Mouse (Mus musculus) B cell, adult 2 months (primary cell): ENCODE measurements at regions not wholly inside any gene's neighbourhood (a gene's known extent, or its start where the extent isn't known, plus 50 kb on each side); places are given as distances from the start of the nearest gene placed in this dataset.

ENCODE experiments used
- DNase-seq, 2 experiments: peaks; one replicate each; pipeline ENCODE4 v3.0.0; 2022

GRCm38 (mm10) chr8:95974889-95975288, 86.5 kb upstream of the Got2 start:
- no peak for DNase-seq

DNA sequence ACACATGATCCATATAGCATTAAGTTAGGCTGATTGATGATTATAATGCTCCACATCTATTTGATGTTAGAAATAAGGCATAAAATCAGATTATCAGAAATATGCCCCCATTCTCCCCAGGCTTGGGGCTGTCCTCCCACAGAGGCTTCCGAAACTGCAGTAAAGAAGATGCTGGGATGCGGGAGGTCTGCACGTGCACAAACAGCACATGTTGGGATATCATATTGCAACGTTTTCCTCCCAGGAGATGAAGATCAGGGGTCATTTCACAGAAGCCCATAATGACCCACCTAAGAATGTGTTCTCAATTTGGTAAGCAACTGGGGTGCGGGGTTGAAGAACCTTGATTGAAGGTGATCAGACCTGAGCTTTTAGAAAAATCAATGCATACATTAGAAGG, 85.9 kb upstream of the Got2 start:
- no peak for DNase-seq

GRCm38 (mm10) chr8:95973571-95973970, 85.2 kb upstream of the Got2 start:
- no peak for DNase-seq

- no peak for DNase-seq
Measured at GRCm38 (mm10) chr8:95968828-95969227, 80.5 kb upstream of the Got2 start.

GRCm38 (mm10) chr8:95966430-95966829, 78.1 kb upstream of the Got2 start:
- no peak for DNase-seq

DNA sequence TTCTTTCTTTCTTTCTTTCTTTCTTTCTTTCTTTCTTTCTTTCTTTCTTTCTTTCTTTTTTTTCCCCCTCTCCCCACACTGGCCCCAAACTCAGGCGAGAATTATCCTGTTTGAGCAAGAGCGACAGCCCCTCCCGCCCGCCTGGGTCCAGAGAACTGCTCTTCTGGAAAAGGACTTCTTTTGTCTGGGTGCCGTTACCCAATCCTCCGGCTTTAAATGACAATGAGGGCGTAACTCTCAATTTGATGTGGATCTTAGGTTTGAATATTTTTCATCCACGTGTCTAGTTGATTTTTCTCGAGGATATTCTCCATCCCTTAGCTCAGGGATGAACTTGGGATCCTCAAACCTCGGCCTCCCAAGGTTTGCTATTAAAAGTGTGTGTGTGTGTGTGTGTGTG, 63.9 kb upstream of the Got2 start:
- DNase-seq, result no peak

DNA sequence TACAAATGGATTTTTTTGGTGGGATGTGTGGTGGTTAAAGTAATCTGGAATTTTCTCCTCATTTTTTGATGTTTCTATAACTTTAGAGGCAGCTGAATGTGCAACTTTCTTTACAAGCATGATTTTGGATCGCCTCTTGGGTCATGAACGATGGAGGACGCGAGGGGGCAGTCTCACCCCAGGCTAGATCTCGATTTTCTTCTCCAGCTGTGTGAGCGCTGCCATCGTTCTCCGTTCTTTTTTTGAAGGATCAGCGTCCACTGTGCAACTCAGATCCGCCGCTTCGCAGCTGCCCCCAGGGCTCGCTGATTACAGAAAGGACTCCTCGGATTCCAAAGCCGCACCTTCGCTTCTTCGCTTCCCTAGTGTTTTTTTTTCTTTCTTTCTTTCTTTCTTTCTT, 63.4 kb upstream of the Got2 start:
- DNase-seq, result peak; percentile 3 to 21
